Mouse (Mus musculus): ENCODE data around the gene Bbs9. TPM values are rescaled to one million over a fixed set of nuclear protein-coding genes. Genes with fewer than 3 reads are reported as not detected.

The Bbs9 gene
- total and polyA plus RNA-seq, 3 experiments, result 6.9 to 9.1 (median 7.8) TPM

- no peaks in the 10 kb centered on the region for H3K9me3 ChIP-seq (replicated peaks; ENCODE audit: low read length)
- no peaks in the 10 kb centered on the region for H3K27me3 ChIP-seq (replicated peaks)
- no peak overlapping the region for H3K9ac ChIP-seq (ENCODE audit: insufficient read depth, low read depth)
- DNase-seq (ENCODE audit: extremely low read depth), result peak; percentile 77
- H3K4me2 ChIP-seq (ENCODE audit: insufficient read depth, low read depth, poor library complexity, severe bottlenecking), result no peak overlapping the region
- no peak overlapping the region for H3K27ac ChIP-seq (ENCODE audit: insufficient read depth, low read depth)
- H3K79me2 ChIP-seq (replicated peaks; ENCODE audit: control insufficient read depth, extremely low read depth, insufficient read depth, poor library complexity, severe bottlenecking), result no peaks in the 10 kb centered on the region
- dilution Hi-C loops (cut with MboI; ENCODE audit: extremely low pct_ligation_motif_present, extremely low pct_unique_long_range_greater_than_20kb, low sequenced_read_pairs), result no loop called here
- H3K4me3 ChIP-seq (replicated peaks in 1 of 3; ENCODE audit: low read depth in 2 of 3, low read length in 2 of 3, poor library complexity in 1 of 3), result no peak overlapping the region
- H3K4me1 ChIP-seq (ENCODE audit: control insufficient read depth in 1 of 2, insufficient read depth in 2 of 2), result peaks cover 9 to 27% of the 10 kb centered on the region in 2 experiments
- TF ChIP-seq NELFE (IDR thresholded peaks at IDR 0.05; ENCODE audit: low read depth, low read length) (no peak), ZKSCAN1 (IDR thresholded peaks at IDR 0.05; ENCODE audit: borderline replicate concordance, low read depth, low read length) (no peak), BHLHE40 (IDR thresholded peaks at IDR 0.05; ENCODE audit: low read depth, low read length) (no peak), EP300 (IDR thresholded peaks at IDR 0.05; ENCODE audit: low read length) (peak; percentile 78), IRF4 (IDR thresholded peaks at IDR 0.05; ENCODE audit: low read depth, low read length) (peak; percentile 90), JUN (IDR thresholded peaks at IDR 0.05; ENCODE audit: insufficient read depth, low read depth, low read length) (peak; percentile 56; the same call in 1 of the 2 replicates), ZC3H11A (IDR thresholded peaks at IDR 0.05; ENCODE audit: low read depth, low read length) (no peak), ELF1 (IDR thresholded peaks at IDR 0.05; ENCODE audit: low read depth, low read length) (no peak), ETS1 (conservative IDR thresholded peaks at IDR 0.05; ENCODE audit: low read depth, low read length) (peak; percentile 53), JUND (conservative IDR thresholded peaks at IDR 0.05; ENCODE audit: low read depth, low read length) (peak; percentile 70), MAX (IDR thresholded peaks at IDR 0.05; ENCODE audit: low read length) (no peak), POLR2AphosphoS2 (IDR thresholded peaks at IDR 0.05; ENCODE audit: low read depth, low read length) (no peak)
- no peaks in the 10 kb centered on the region for H3K36me3 ChIP-seq (replicated peaks in 1 of 2; ENCODE audit: control insufficient read depth in 1 of 2, insufficient read depth in 1 of 2, low read length in 1 of 2)
- in situ Hi-C loops (cut with MboI; ENCODE audit: low pct_ligation_motif_present, low pct_unique_long_range_greater_than_20kb, low sequenced_read_pairs), result no loop called here
These were observed 344.0 kb downstream of the Bbs9 start for GRCm38 (mm10) chr9:22819539-22819938.

GRCm38 (mm10) chr9:22820646-22821185 lies 345.2 kb downstream of the Bbs9 start:
- in situ Hi-C loops (cut with MboI; ENCODE audit: low pct_ligation_motif_present, low pct_unique_long_range_greater_than_20kb, low sequenced_read_pairs), result no loop called here
- no peaks in the 10 kb centered on the region for H3K79me2 ChIP-seq (replicated peaks; ENCODE audit: control insufficient read depth, extremely low read depth, insufficient read depth, poor library complexity, severe bottlenecking)
- no peak overlapping the region for H3K27ac ChIP-seq (ENCODE audit: insufficient read depth, low read depth)
- DNase-seq (ENCODE audit: extremely low read depth), result no peak
- no peaks in the 10 kb centered on the region for H3K27me3 ChIP-seq (replicated peaks)
- no peak overlapping the region for H3K4me3 ChIP-seq (replicated peaks in 1 of 3; ENCODE audit: low read depth in 2 of 3, low read length in 2 of 3, poor library complexity in 1 of 3)
- H3K9me3 ChIP-seq (replicated peaks; ENCODE audit: low read length), result no peaks in the 10 kb centered on the region
- no peak overlapping the region for H3K4me2 ChIP-seq (ENCODE audit: insufficient read depth, low read depth, poor library complexity, severe bottlenecking)
- TF ChIP-seq MAFK (IDR thresholded peaks at IDR 0.05; ENCODE audit: insufficient replicate concordance, low read length), result no peak
- no peak for TF ChIP-seq NRF1 (IDR thresholded peaks at IDR 0.05; ENCODE audit: low read depth, low read length)
- TF ChIP-seq SMC3 (IDR thresholded peaks at IDR 0.05; ENCODE audit: low read depth, low read length), result no peak
- no peak for TF ChIP-seq USF2 (conservative IDR thresholded peaks at IDR 0.05; ENCODE audit: low read depth, low read length)
- no peak for TF ChIP-seq CHD2 (IDR thresholded peaks at IDR 0.05; ENCODE audit: low read length)
- no peak for TF ChIP-seq CHD1 (IDR thresholded peaks at IDR 0.05; ENCODE audit: low read depth, low read length)
- TF ChIP-seq ZNF384 (IDR thresholded peaks at IDR 0.05; ENCODE audit: low read depth, low read length), result no peak
- TF ChIP-seq MEF2A (IDR thresholded peaks at IDR 0.05; ENCODE audit: borderline replicate concordance, low read depth, low read length), result no peak
- no peak for TF ChIP-seq MYC (IDR thresholded peaks at IDR 0.05; ENCODE audit: low read depth, low read length)
- no peaks in the 10 kb centered on the region for H3K36me3 ChIP-seq (replicated peaks in 1 of 2; ENCODE audit: control insufficient read depth in 1 of 2, insufficient read depth in 1 of 2, low read length in 1 of 2)
- dilution Hi-C loops (cut with MboI; ENCODE audit: extremely low pct_ligation_motif_present, extremely low pct_unique_long_range_greater_than_20kb, low sequenced_read_pairs), result no loop called here
- peaks cover 6 to 15% of the 10 kb centered on the region in 2 experiments for H3K4me1 ChIP-seq (ENCODE audit: control insufficient read depth in 1 of 2, insufficient read depth in 2 of 2)
- no peak overlapping the region for H3K9ac ChIP-seq (ENCODE audit: insufficient read depth, low read depth)
